Mouse (Mus musculus): ENCODE measurements around the gene Atp4a.

- no peak for TF ChIP-seq POLR2A (IDR thresholded peaks at IDR 0.05; ENCODE audit: borderline replicate concordance, extremely low read depth, low read depth, low read length)
- no peak for TF ChIP-seq CTCF (IDR thresholded peaks at IDR 0.05; ENCODE audit: insufficient read depth, low read length)
These were observed 16.9 kb downstream of the Atp4a start for GRCm38 (mm10) chr7:30728739-30729395.
